ENCODE assay signal across 18 mouse cellular contexts in the genomic region with DNA sequence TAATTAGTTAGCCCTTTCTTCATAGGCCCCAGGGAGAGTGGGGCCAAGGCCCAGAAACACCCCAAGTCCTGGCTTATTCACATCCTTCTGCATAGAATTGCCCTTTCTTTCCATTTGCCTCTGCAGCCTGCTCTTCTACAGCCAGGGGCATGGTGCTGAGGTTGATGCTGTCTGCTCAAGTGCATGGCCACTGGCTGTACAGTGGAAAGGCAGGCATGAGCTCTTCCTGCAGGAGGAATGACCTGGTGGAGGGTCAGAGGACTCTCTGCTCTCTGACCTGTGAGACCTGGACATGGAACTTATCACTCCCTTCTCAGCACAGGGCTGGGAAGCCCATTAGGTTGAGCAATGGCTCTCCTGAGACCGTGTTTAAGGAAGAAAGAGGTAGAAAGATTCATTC. TPM values are rescaled to one million over a fixed set of nuclear protein-coding genes. Genes with fewer than 3 reads are reported as not detected.
A peak's percentile ranks its signal among the peaks of the same experiment; 100 is the strongest.
DNase-seq lines count a peak whose midpoint lies in the region; ATAC-seq and TF ChIP-seq lines count a peak whose summit lies in the region.
"Had no signal": no experiment of that assay in that cellular context is flagged by ENCODE, and none has a peak within 500 bp of the region (broad histone marks: within the 10 kb centered on the region; RNA-seq: fewer than 3 reads in every experiment).

No protein-coding gene starts in this region.

- no peak for DNase-seq in forebrain, embryonic 10.5 days (ENCODE audit: extremely low spot score, low spot score)
- DNase-seq in forebrain, embryonic 11.5 days (ENCODE audit: low spot score): no peak
- no peak for DNase-seq in limb, embryonic 14.5 days (ENCODE audit: low spot score)
- DNase-seq in frontal cortex, postnatal 14 days (ENCODE audit: low spot score in 2 of 2): no peak
- DNase-seq: cerebellum, adult 9-11 months; right cerebral cortex, postnatal 4 days; thymus, adult 2 months had no signal

- H3K4me1 ChIP-seq in forebrain, embryonic 10.5 days: peaks cover 3% of the 10 kb centered on the region; the same call in 1 of the 2 replicates
- no peaks in the 10 kb centered on the region for H3K4me1 ChIP-seq in forebrain, embryonic 11.5 days (replicated peaks; ENCODE audit: control insufficient read depth, insufficient read depth, low read length)
- H3K4me1 ChIP-seq in embryonic facial prominence, embryonic 13.5 days: peaks cover 34% of the 10 kb centered on the region
- peaks cover 19% of the 10 kb centered on the region for H3K4me1 ChIP-seq in limb, embryonic 14.5 days (ENCODE audit: control insufficient read depth, insufficient read depth, low read length)
- H3K4me1 ChIP-seq in neural tube, embryonic 15.5 days: no peaks in the 10 kb centered on the region
- 0 out of 2 replicates have a peak, but pooled peaks cover 2% of the 10 kb centered on the region for H3K4me1 ChIP-seq in kidney, embryonic 16.5 days (ENCODE audit: insufficient read depth, low read length)
- H3K4me1 ChIP-seq: forebrain, embryonic 15.5 days; neural tube, embryonic 12.5 days had no signal

- no peaks in the 10 kb centered on the region for H3K36me3 ChIP-seq in forebrain, embryonic 10.5 days (replicated peaks)
- no peaks in the 10 kb centered on the region for H3K36me3 ChIP-seq in forebrain, embryonic 11.5 days (ENCODE audit: control insufficient read depth, insufficient read depth, low read length)
- no peaks in the 10 kb centered on the region for H3K36me3 ChIP-seq in embryonic facial prominence, embryonic 13.5 days
- no peaks in the 10 kb centered on the region for H3K36me3 ChIP-seq in limb, embryonic 14.5 days (ENCODE audit: control insufficient read depth, insufficient read depth, low read length)
- H3K36me3 ChIP-seq in myocyte (ENCODE audit: control insufficient read depth, insufficient read depth): no peaks in the 10 kb centered on the region
- H3K36me3 ChIP-seq in neural tube, embryonic 15.5 days: no peaks in the 10 kb centered on the region
- H3K36me3 ChIP-seq in kidney, embryonic 16.5 days (ENCODE audit: insufficient read depth, low read length): no peaks in the 10 kb centered on the region
- H3K36me3 ChIP-seq: forebrain, embryonic 15.5 days; heart, embryonic 10.5 days; neural tube, embryonic 12.5 days had no signal

- ATAC-seq in forebrain, embryonic 11.5 days (replicated peaks; ENCODE audit: low FRiP score): no peak
- ATAC-seq in embryonic facial prominence, embryonic 13.5 days (ENCODE audit: insufficient number of reproducible peaks, insufficient read depth, low FRiP score, low TSS enrichment, low read depth): 0 out of 2 replicates have a peak, but pooled peaks have one; percentile 28
- no peak for ATAC-seq in limb, embryonic 14.5 days (ENCODE audit: low FRiP score, low read depth)
- ATAC-seq in neural tube, embryonic 15.5 days (ENCODE audit: low FRiP score): no peak
- no peak for ATAC-seq in kidney, embryonic 16.5 days (ENCODE audit: low FRiP score, low TSS enrichment)
- ATAC-seq: activated CD4-positive, CD25-positive, alpha-beta regulatory T cell, adult 4 months; forebrain, embryonic 15.5 days had no signal

- WGBS in forebrain, embryonic 10.5 days: 95% methylated on average over 1 of the region's 1 CpGs
- WGBS in forebrain, embryonic 11.5 days: 70% methylated on average over 1 of the region's 1 CpGs
- 55% methylated on average over 1 of the region's 1 CpGs for WGBS in embryonic facial prominence, embryonic 13.5 days
- WGBS in limb, embryonic 14.5 days: 90% methylated on average over 1 of the region's 1 CpGs
- 83% methylated on average over 1 of the region's 1 CpGs for WGBS in neural tube, embryonic 15.5 days
- WGBS in kidney, embryonic 16.5 days: 91% methylated on average over 1 of the region's 1 CpGs

- H3K9ac ChIP-seq in forebrain, embryonic 11.5 days (ENCODE audit: low read length): no peak overlapping the region
- no peak overlapping the region for H3K9ac ChIP-seq in embryonic facial prominence, embryonic 13.5 days
- H3K9ac ChIP-seq in limb, embryonic 14.5 days (ENCODE audit: low read depth, low read length, severe bottlenecking): no peak overlapping the region
- H3K9ac ChIP-seq in neural tube, embryonic 15.5 days (replicated peaks): no peak overlapping the region
- no peak overlapping the region for H3K9ac ChIP-seq in kidney, embryonic 16.5 days (replicated peaks; ENCODE audit: low read length)
- H3K9ac ChIP-seq: forebrain, embryonic 15.5 days; hindbrain, embryonic 14.5 days; neural tube, embryonic 12.5 days had no signal

- H3K9me3 ChIP-seq in forebrain, embryonic 10.5 days: no peaks in the 10 kb centered on the region
- no peaks in the 10 kb centered on the region for H3K9me3 ChIP-seq in forebrain, embryonic 11.5 days (ENCODE audit: control insufficient read depth, low read length)
- no peaks in the 10 kb centered on the region for H3K9me3 ChIP-seq in embryonic facial prominence, embryonic 13.5 days
- no peaks in the 10 kb centered on the region for H3K9me3 ChIP-seq in limb, embryonic 14.5 days (ENCODE audit: control insufficient read depth, low read length)
- 0 out of 2 replicates have a peak, but pooled peaks cover 3% of the 10 kb centered on the region for H3K9me3 ChIP-seq in neural tube, embryonic 15.5 days (replicated peaks)
- peaks cover 5% of the 10 kb centered on the region for H3K9me3 ChIP-seq in kidney, embryonic 16.5 days (ENCODE audit: low read length)
- H3K9me3 ChIP-seq: forebrain, embryonic 15.5 days; heart, embryonic 10.5 days had no signal

- H3ac ChIP-seq in myocyte (ENCODE audit: control insufficient read depth, insufficient read length): no peak overlapping the region

- H3K4me3 ChIP-seq in forebrain, embryonic 10.5 days: no peak overlapping the region
- no peak overlapping the region for H3K4me3 ChIP-seq in forebrain, embryonic 11.5 days (ENCODE audit: low read depth, low read length)
- no peak overlapping the region for H3K4me3 ChIP-seq in embryonic facial prominence, embryonic 13.5 days
- H3K4me3 ChIP-seq in limb, embryonic 14.5 days (replicated peaks; ENCODE audit: low read length): no peak overlapping the region
- no peak overlapping the region for H3K4me3 ChIP-seq in myocyte
- no peak overlapping the region for H3K4me3 ChIP-seq in neural tube, embryonic 15.5 days (replicated peaks)
- no peak overlapping the region for H3K4me3 ChIP-seq in kidney, embryonic 16.5 days (ENCODE audit: low read length)
- H3K4me3 ChIP-seq: forebrain, embryonic 15.5 days; gastrocnemius, adult 2 months; heart, embryonic 10.5 days; neural tube, embryonic 12.5 days had no signal

- no peaks in the 10 kb centered on the region for H3K79me2 ChIP-seq in myocyte (ENCODE audit: control insufficient read depth, insufficient read depth)

- TF ChIP-seq POLR2A in limb, embryonic 14.5 days (IDR thresholded peaks at IDR 0.05; ENCODE audit: borderline replicate concordance, extremely low read depth, insufficient read depth, insufficient read length): no peak
- no peak for TF ChIP-seq POLR2A in myocyte (IDR thresholded peaks at IDR 0.05; ENCODE audit: insufficient read length, low read depth)

- H3K27ac ChIP-seq in forebrain, embryonic 10.5 days: peak overlapping the region; percentile 25; the same call in 1 of the 2 replicates
- H3K27ac ChIP-seq in forebrain, embryonic 11.5 days (ENCODE audit: low read depth, low read length): no peak overlapping the region
- H3K27ac ChIP-seq in embryonic facial prominence, embryonic 13.5 days: peak overlapping the region; percentile 82
- H3K27ac ChIP-seq in limb, embryonic 14.5 days (replicated peaks; ENCODE audit: low read depth, low read length): 0 out of 2 replicates have a peak overlapping the region, but pooled peaks have one; percentile 7
- no peak overlapping the region for H3K27ac ChIP-seq in neural tube, embryonic 15.5 days (replicated peaks)
- no peak overlapping the region for H3K27ac ChIP-seq in kidney, embryonic 16.5 days (ENCODE audit: low read length)
- H3K27ac ChIP-seq: forebrain, embryonic 15.5 days; heart, embryonic 10.5 days; hindbrain, embryonic 14.5 days; macrophage; neural tube, embryonic 12.5 days had no signal

- no peak overlapping the region for H3K4me2 ChIP-seq in forebrain, embryonic 11.5 days (ENCODE audit: low read depth, low read length, severe bottlenecking)
- no peak overlapping the region for H3K4me2 ChIP-seq in embryonic facial prominence, embryonic 13.5 days
- no peak overlapping the region for H3K4me2 ChIP-seq in limb, embryonic 14.5 days (replicated peaks; ENCODE audit: low read depth, low read length, severe bottlenecking)
- H3K4me2 ChIP-seq in myocyte (ENCODE audit: low read depth): peak overlapping the region; percentile 43
- no peak overlapping the region for H3K4me2 ChIP-seq in neural tube, embryonic 15.5 days
- H3K4me2 ChIP-seq in kidney, embryonic 16.5 days (replicated peaks; ENCODE audit: low read depth, low read length): no peak overlapping the region
- H3K4me2 ChIP-seq: forebrain, embryonic 15.5 days; hindbrain, embryonic 14.5 days; neural tube, embryonic 12.5 days had no signal

- no peaks in the 10 kb centered on the region for H3K27me3 ChIP-seq in forebrain, embryonic 10.5 days (ENCODE audit: poor library complexity, severe bottlenecking)
- H3K27me3 ChIP-seq in forebrain, embryonic 11.5 days (ENCODE audit: control insufficient read depth, insufficient read depth, low read length): no peaks in the 10 kb centered on the region
- no peaks in the 10 kb centered on the region for H3K27me3 ChIP-seq in embryonic facial prominence, embryonic 13.5 days
- no peaks in the 10 kb centered on the region for H3K27me3 ChIP-seq in limb, embryonic 14.5 days (ENCODE audit: control insufficient read depth, insufficient read depth, low read length)
- no peaks in the 10 kb centered on the region for H3K27me3 ChIP-seq in myocyte (ENCODE audit: control insufficient read depth, insufficient read depth, insufficient read length)
- no peaks in the 10 kb centered on the region for H3K27me3 ChIP-seq in neural tube, embryonic 15.5 days (replicated peaks)
- no peaks in the 10 kb centered on the region for H3K27me3 ChIP-seq in kidney, embryonic 16.5 days (ENCODE audit: insufficient read depth, low read length)
- H3K27me3 ChIP-seq: forebrain, embryonic 15.5 days; neural tube, embryonic 12.5 days had no signal

RNA-seq across cellular contexts. Expression of a gene that starts 35.8 kb away (rescaled TPM):
- 15.7 and 16.9 TPM in 2 replicates for polyA plus RNA-seq in forebrain, embryonic 10.5 days (2016; fragmentation: Nextera tagmentation; extraction: Ambion mirVana)
- polyA plus RNA-seq in forebrain, embryonic 11.5 days (2014; fragmentation: Nextera tagmentation; extraction: Ambion mirVana): 12.1 and 15.0 TPM in 2 replicates
- polyA plus RNA-seq in embryonic facial prominence, embryonic 13.5 days (2015; fragmentation: Nextera tagmentation; extraction: Ambion mirVana): 9.5 and 11.2 TPM in 2 replicates
- 12.8 and 13.6 TPM in 2 replicates for polyA plus RNA-seq in limb, embryonic 14.5 days (2012; rRNA removed)
- 6.8 and 8.4 TPM in 2 replicates for polyA plus RNA-seq in limb, embryonic 14.5 days (2014; fragmentation: Nextera tagmentation; extraction: Ambion mirVana)
- polyA plus RNA-seq in myocyte (2012; fragmentation: generic; extraction: Trizol): 0.97 TPM
- 13.4 and 15.3 TPM in 2 replicates for polyA plus RNA-seq in neural tube, embryonic 15.5 days (2015; fragmentation: Nextera tagmentation; extraction: Ambion mirVana)
- polyA plus RNA-seq in kidney, embryonic 16.5 days (2015; fragmentation: Nextera tagmentation; extraction: Ambion mirVana): 16.0 and 19.8 TPM in 2 replicates

RNA-seq across cellular contexts. Expression of a gene that starts 58.7 kb away (rescaled TPM):
- polyA plus RNA-seq in forebrain, embryonic 10.5 days (2016; fragmentation: Nextera tagmentation; extraction: Ambion mirVana): 20.9 and 24.4 TPM in 2 replicates
- polyA plus RNA-seq in forebrain, embryonic 11.5 days (2014; fragmentation: Nextera tagmentation; extraction: Ambion mirVana): 25.5 and 30.3 TPM in 2 replicates
- 23.4 and 25.0 TPM in 2 replicates for polyA plus RNA-seq in embryonic facial prominence, embryonic 13.5 days (2015; fragmentation: Nextera tagmentation; extraction: Ambion mirVana)
- polyA plus RNA-seq in limb, embryonic 14.5 days (2012; rRNA removed): 24.6 and 29.9 TPM in 2 replicates
- polyA plus RNA-seq in limb, embryonic 14.5 days (2014; fragmentation: Nextera tagmentation; extraction: Ambion mirVana): 19.6 and 19.7 TPM in 2 replicates
- 2.5 TPM for polyA plus RNA-seq in myocyte (2012; fragmentation: generic; extraction: Trizol)
- polyA plus RNA-seq in neural tube, embryonic 15.5 days (2015; fragmentation: Nextera tagmentation; extraction: Ambion mirVana): 13.5 and 14.7 TPM in 2 replicates
- 12.7 and 15.5 TPM in 2 replicates for polyA plus RNA-seq in kidney, embryonic 16.5 days (2015; fragmentation: Nextera tagmentation; extraction: Ambion mirVana)

Comparison
In these comparisons a context has a peak if more than half of its experiments do, and no peak if none do; other contexts are left out.
1. H3K27ac ChIP-seq: peak in forebrain, embryonic 10.5 days (single experiment), embryonic facial prominence, embryonic 13.5 days (single experiment) and limb, embryonic 14.5 days (single experiment); none in forebrain, embryonic 11.5 days (single experiment), neural tube, embryonic 15.5 days (single experiment) and kidney, embryonic 16.5 days (single experiment).